Mouse (Mus musculus) stomach, embryonic 15.5 days (tissue): ENCODE measurements at regions not wholly inside any gene's neighbourhood (a gene's known extent, or its start where the extent isn't known, plus 50 kb on each side); places are given as distances from the start of the nearest gene placed in this dataset.

Source experiments
- ATAC-seq: fragments of 200-750 bp; cut with Nextera tagmentation; 2 replicates; pipeline ENCODE4 v1.8.0; 2017; ENCODE audit warnings: low read depth, moderate number of reproducible peaks, moderate TSS enrichment; ENCODE audit not compliant: insufficient read depth, low FRiP score
- H3K27ac ChIP-seq: fragments of 300-500 bp; sonication (generic); 2 replicates; pipeline ENCODE4 v1.5.1; 2015; ENCODE audit warnings: mild to moderate bottlenecking, inconsistent platforms
- H3K27me3 ChIP-seq: fragments of 300-500 bp; sonication (generic); replicated peaks from 2 replicates; pipeline ENCODE4 v1.6.1; 2015; ENCODE audit warnings: inconsistent platforms
- H3K36me3 ChIP-seq: fragments of 300-500 bp; sonication (generic); 2 replicates; pipeline ENCODE4 v1.6.1; 2015; ENCODE audit warnings: inconsistent platforms
- H3K4me1 ChIP-seq: fragments of 300-500 bp; sonication (generic); 2 replicates; pipeline ENCODE4 v1.6.1; 2015; ENCODE audit warnings: inconsistent platforms
- H3K4me2 ChIP-seq: fragments of 300-500 bp; sonication (generic); 2 replicates; pipeline ENCODE4 v1.6.1; 2015; ENCODE audit warnings: mild to moderate bottlenecking, inconsistent platforms
- H3K4me3 ChIP-seq: fragments of 300-500 bp; sonication (generic); replicated peaks from 2 replicates; pipeline ENCODE4 v1.5.1; 2015; ENCODE audit warnings: inconsistent platforms
- H3K9ac ChIP-seq: fragments of 300-500 bp; sonication (generic); 2 replicates; pipeline ENCODE4 v1.6.1; 2015; ENCODE audit warnings: inconsistent platforms
- H3K9me3 ChIP-seq: fragments of 300-500 bp; sonication (generic); 2 replicates; pipeline ENCODE4 v1.6.1; 2016; ENCODE audit warnings: inconsistent platforms
- WGBS: fragments of 180-500 bp; shearing (Covaris S2); methylation state at CpG from one replicate; pipeline ENCODE4 v1.1.7; 2015; 5-methylcytosine and 5-hydroxymethylcytosine counted together

DNA sequence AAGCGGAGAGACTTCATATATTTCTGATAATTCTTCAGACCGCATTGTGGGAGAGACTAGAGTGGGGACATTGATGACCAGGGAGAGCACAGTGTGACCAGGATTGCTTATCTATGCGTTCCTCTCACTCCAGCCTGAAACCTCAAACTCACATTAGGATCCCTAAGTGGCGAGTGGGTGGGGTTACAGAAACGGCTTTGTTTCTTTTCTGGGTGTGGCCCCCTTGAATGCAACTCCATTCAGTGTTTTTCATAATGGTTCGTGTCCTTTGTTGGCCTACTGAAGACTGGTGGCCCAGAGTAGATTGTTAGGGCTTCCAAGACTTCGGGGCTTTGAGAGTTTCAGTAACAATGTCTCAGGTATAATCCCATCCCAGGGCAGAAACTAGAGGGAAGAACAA is 1512.1 kb downstream of the Slc22a22 start:
- H3K9ac ChIP-seq = no peak overlapping the region
- H3K27ac ChIP-seq = no peak overlapping the region
- H3K36me3 ChIP-seq = no peaks in the 10 kb centered on the region
- H3K4me3 ChIP-seq = no peak overlapping the region
- no peaks in the 10 kb centered on the region for H3K9me3 ChIP-seq
- ATAC-seq = no peak
- no peak overlapping the region for H3K4me2 ChIP-seq
- WGBS = 68% methylated on average over 7 of the region's 7 CpGs
- H3K27me3 ChIP-seq = no peaks in the 10 kb centered on the region
- no peaks in the 10 kb centered on the region for H3K4me1 ChIP-seq

DNA sequence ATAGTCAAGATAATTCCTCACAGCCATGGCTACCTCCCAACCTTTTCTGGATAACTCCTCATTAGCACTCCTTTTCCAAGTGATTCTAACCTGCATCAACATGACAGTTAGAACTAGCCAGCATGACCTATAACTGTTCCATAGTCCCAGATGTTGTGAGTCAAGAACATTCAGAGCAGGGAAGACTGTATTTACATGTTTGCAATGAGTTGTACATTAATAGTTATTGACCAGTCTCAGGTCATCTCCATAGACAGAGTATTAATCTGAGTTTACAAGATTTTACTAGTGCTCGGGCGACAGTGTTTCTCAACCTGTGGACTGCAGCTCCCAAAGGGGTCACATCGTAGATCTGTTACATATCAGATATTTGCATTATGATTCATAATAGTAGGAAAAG is 1515.3 kb downstream of the Slc22a22 start:
- ATAC-seq = no peak
- no peaks in the 10 kb centered on the region for H3K9me3 ChIP-seq
- no peaks in the 10 kb centered on the region for H3K27me3 ChIP-seq
- H3K4me1 ChIP-seq = no peaks in the 10 kb centered on the region
- WGBS = 80% methylated on average over 3 of the region's 3 CpGs
- H3K4me2 ChIP-seq = no peak overlapping the region
- H3K9ac ChIP-seq = no peak overlapping the region
- H3K4me3 ChIP-seq = no peak overlapping the region
- H3K27ac ChIP-seq = no peak overlapping the region
- H3K36me3 ChIP-seq = no peaks in the 10 kb centered on the region
